Mouse (Mus musculus) hindbrain, embryonic 15.5 days (tissue): ENCODE data around the gene Ccna2. TPM values are rescaled to one million over a fixed set of nuclear protein-coding genes. Genes with fewer than 3 reads are reported as not detected.
A peak's percentile ranks its signal among the peaks of the same experiment; 100 is the strongest.

Source experiments
- ATAC-seq: fragments of 200-750 bp; cut with Nextera tagmentation; 2 replicates; pipeline ENCODE4 v1.8.0; 2017; ENCODE audit warnings: low read depth, moderate number of reproducible peaks, moderate TSS enrichment; ENCODE audit not compliant: low FRiP score
- H3K27ac ChIP-seq: fragments of 300-500 bp; sonication (generic); replicated peaks from 2 replicates; pipeline ENCODE4 v1.5.1; 2015; ENCODE audit warnings: mild to moderate bottlenecking, inconsistent platforms
- H3K27me3 ChIP-seq: fragments of 300-500 bp; sonication (generic); 2 replicates; pipeline ENCODE4 v1.6.1; 2015; ENCODE audit warnings: control low read depth, inconsistent platforms
- H3K36me3 ChIP-seq: fragments of 300-500 bp; sonication (generic); 2 replicates; pipeline ENCODE4 v1.6.1; 2015; ENCODE audit warnings: control low read depth, inconsistent platforms
- H3K4me1 ChIP-seq: fragments of 300-500 bp; sonication (generic); replicated peaks from 2 replicates; pipeline ENCODE4 v1.6.1; 2015; ENCODE audit warnings: control low read depth, inconsistent platforms
- H3K4me2 ChIP-seq: fragments of 300-500 bp; sonication (generic); 2 replicates; pipeline ENCODE4 v1.6.1; 2015; ENCODE audit warnings: moderate library complexity, mild to moderate bottlenecking, inconsistent platforms
- H3K4me3 ChIP-seq: fragments of 300-500 bp; sonication (generic); 2 replicates; pipeline ENCODE4 v1.5.1; 2015; ENCODE audit warnings: mild to moderate bottlenecking, inconsistent platforms
- H3K9ac ChIP-seq: fragments of 300-500 bp; sonication (generic); 2 replicates; pipeline ENCODE4 v1.6.1; 2015; ENCODE audit warnings: inconsistent platforms
- H3K9me3 ChIP-seq: fragments of 300-500 bp; sonication (generic); 2 replicates; pipeline ENCODE4 v1.6.1; 2016; ENCODE audit warnings: control low read depth, inconsistent platforms
- WGBS: fragments of 180-500 bp; shearing (Covaris S2); methylation state at CpG from one replicate; pipeline ENCODE4 v1.1.7; 2015; 5-methylcytosine and 5-hydroxymethylcytosine counted together
- polyA plus RNA-seq: library from polyadenylated mRNA; unstranded; fragments of >200 nt; fragmentation: Nextera tagmentation; extraction: Ambion mirVana; gene quantifications from 2 replicates; pipeline ENCODE4 v1.2.1, GENCODE M21; 2015

Ccna2 gene
- polyA plus RNA-seq, 1 experiment from 2014 or later: 37.7 TPM

GRCm38 (mm10) chr3:36559606-36560005, 12.3 kb downstream of the Ccna2 start:
- Histone ChIP-seq H3K4me2 (no peak overlapping the region), H3K9me3 (no peaks in the 10 kb centered on the region), H3K27me3 (no peaks in the 10 kb centered on the region), H3K27ac (no peak overlapping the region), H3K36me3 (peaks cover 88% of the 10 kb centered on the region), H3K4me1 (no peaks in the 10 kb centered on the region), H3K9ac (no peak overlapping the region), H3K4me3 (no peak overlapping the region)
- ATAC-seq: no peak
- 90% methylated on average over 4 of the region's 4 CpGs for WGBS

- ATAC-seq: no peak
- no peak overlapping the region for H3K4me3 ChIP-seq
- H3K9me3 ChIP-seq: no peaks in the 10 kb centered on the region
- H3K4me1 ChIP-seq: peaks cover 11% of the 10 kb centered on the region
- H3K27ac ChIP-seq: no peak overlapping the region
- peaks cover 72% of the 10 kb centered on the region for H3K36me3 ChIP-seq
- no peak overlapping the region for H3K4me2 ChIP-seq
- WGBS: 100% methylated on average over 1 of the region's 1 CpGs
- no peak overlapping the region for H3K9ac ChIP-seq
- no peaks in the 10 kb centered on the region for H3K27me3 ChIP-seq
Measured at GRCm38 (mm10) chr3:36557601-36558000, 14.3 kb downstream of the Ccna2 start.

GRCm38 (mm10) chr3:36552406-36553047, 19.4 kb downstream of the Ccna2 start, which contains the start of gene Exosc9:
TSS of gene Exosc9 (plus strand) at chr3:36552606.
- Histone ChIP-seq H3K4me3 (peak within 1 kb of the TSS; percentile 86), H3K27ac (peak within 1 kb of the TSS; percentile 74), H3K36me3 (peaks cover 28% of the 10 kb centered on the region), H3K9me3 (no peaks in the 10 kb centered on the region), H3K4me1 (peaks cover 20% of the 10 kb centered on the region), H3K9ac (peak within 1 kb of the TSS; percentile 74), H3K4me2 (peak within 1 kb of the TSS; percentile 76), H3K27me3 (no peaks in the 10 kb centered on the region)
- peak; percentile 98 for ATAC-seq
- WGBS: under 1% methylated on average over 39 of the region's 39 CpGs

- Histone ChIP-seq H3K9ac (peak overlapping the region; percentile 74), H3K4me3 (peak overlapping the region; percentile 86), H3K36me3 (peaks cover 22% of the 10 kb centered on the region), H3K27ac (peak overlapping the region; percentile 74), H3K4me1 (peaks cover 20% of the 10 kb centered on the region), H3K4me2 (peak overlapping the region; percentile 76), H3K9me3 (no peaks in the 10 kb centered on the region), H3K27me3 (no peaks in the 10 kb centered on the region)
- peak; percentile 86 for ATAC-seq
- 9% methylated on average over 12 of the region's 12 CpGs for WGBS
Measured at GRCm38 (mm10) chr3:36551851-36552384, 20.0 kb downstream of the Ccna2 start.

GRCm38 (mm10) chr3:36551343-36551742, 20.6 kb downstream of the Ccna2 start:
- peak; percentile 21; the same call in 1 of the 2 replicates for ATAC-seq
- Histone ChIP-seq H3K4me2 (peak overlapping the region; percentile 76), H3K9me3 (no peaks in the 10 kb centered on the region), H3K9ac (peak overlapping the region; percentile 74), H3K4me3 (peak overlapping the region; percentile 86), H3K4me1 (peaks cover 20% of the 10 kb centered on the region), H3K27ac (peak overlapping the region; percentile 51; the same call in 1 of the 2 replicates), H3K36me3 (peaks cover 17% of the 10 kb centered on the region), H3K27me3 (no peaks in the 10 kb centered on the region)
- WGBS: under 1% methylated on average over 9 of the region's 9 CpGs

GRCm38 (mm10) chr3:36544961-36545360, 27.0 kb downstream of the Ccna2 start:
- H3K4me2 ChIP-seq: no peak overlapping the region
- H3K9ac ChIP-seq: no peak overlapping the region
- no peak for ATAC-seq
- no peak overlapping the region for H3K4me3 ChIP-seq
- no peaks in the 10 kb centered on the region for H3K27me3 ChIP-seq
- H3K27ac ChIP-seq: no peak overlapping the region
- H3K9me3 ChIP-seq: no peaks in the 10 kb centered on the region
- H3K4me1 ChIP-seq: no peaks in the 10 kb centered on the region
- H3K36me3 ChIP-seq: no peaks in the 10 kb centered on the region
- WGBS: 82% methylated on average over 3 of the region's 3 CpGs

- ATAC-seq: no peak
- Histone ChIP-seq H3K9me3 (no peaks in the 10 kb centered on the region), H3K4me3 (no peak overlapping the region), H3K4me2 (no peak overlapping the region), H3K27ac (no peak overlapping the region), H3K27me3 (no peaks in the 10 kb centered on the region), H3K9ac (no peak overlapping the region), H3K36me3 (no peaks in the 10 kb centered on the region), H3K4me1 (no peaks in the 10 kb centered on the region)
- WGBS: 92% methylated on average over 2 of the region's 2 CpGs
Measured at GRCm38 (mm10) chr3:36541399-36541798, 30.6 kb downstream of the Ccna2 start.

GRCm38 (mm10) chr3:36540756-36541155, 31.2 kb downstream of the Ccna2 start:
- 79% methylated on average over 2 of the region's 2 CpGs for WGBS
- H3K36me3 ChIP-seq: no peaks in the 10 kb centered on the region

GRCm38 (mm10) chr3:36537701-36538470, 34.1 kb downstream of the Ccna2 start:
- WGBS: 86% methylated on average over 4 of the region's 4 CpGs
- no peaks in the 10 kb centered on the region for H3K9me3 ChIP-seq
- no peaks in the 10 kb centered on the region for H3K36me3 ChIP-seq
- H3K4me3 ChIP-seq: no peak overlapping the region
- H3K27me3 ChIP-seq: no peaks in the 10 kb centered on the region
- no peaks in the 10 kb centered on the region for H3K4me1 ChIP-seq
- ATAC-seq: no peak
- H3K9ac ChIP-seq: no peak overlapping the region
- no peak overlapping the region for H3K4me2 ChIP-seq
- H3K27ac ChIP-seq: no peak overlapping the region

More at GRCm38 (mm10) chr3:36540756-36541155, 31.2 kb downstream of the Ccna2 start:
- Histone ChIP-seq H3K4me2 (no peak overlapping the region), H3K27ac (no peak overlapping the region), H3K4me1 (no peaks in the 10 kb centered on the region), H3K9ac (no peak overlapping the region), H3K27me3 (no peaks in the 10 kb centered on the region), H3K9me3 (no peaks in the 10 kb centered on the region), H3K4me3 (no peak overlapping the region)
- ATAC-seq: no peak

GRCm38 (mm10) chr3:36536041-36536440, 35.9 kb downstream of the Ccna2 start:
- no peak for ATAC-seq
- Histone ChIP-seq H3K27me3 (no peaks in the 10 kb centered on the region), H3K27ac (no peak overlapping the region), H3K9ac (no peak overlapping the region), H3K4me3 (no peak overlapping the region), H3K4me1 (peaks cover 4% of the 10 kb centered on the region), H3K36me3 (no peaks in the 10 kb centered on the region), H3K9me3 (no peaks in the 10 kb centered on the region), H3K4me2 (no peak overlapping the region)
- WGBS: 90% methylated on average over 12 of the region's 12 CpGs

GRCm38 (mm10) chr3:36533201-36533672, 38.7 kb downstream of the Ccna2 start:
- no peak overlapping the region for H3K4me2 ChIP-seq
- H3K9me3 ChIP-seq: no peaks in the 10 kb centered on the region
- ATAC-seq: no peak
- peaks cover 4% of the 10 kb centered on the region for H3K4me1 ChIP-seq
- H3K27me3 ChIP-seq: no peaks in the 10 kb centered on the region
- H3K36me3 ChIP-seq: no peaks in the 10 kb centered on the region
- 6% methylated on average over 1 of the region's 1 CpGs for WGBS
- no peak overlapping the region for H3K27ac ChIP-seq
- no peak overlapping the region for H3K4me3 ChIP-seq
- H3K9ac ChIP-seq: no peak overlapping the region

- H3K9ac ChIP-seq: no peak overlapping the region
- no peaks in the 10 kb centered on the region for H3K27me3 ChIP-seq
- 42% methylated on average over 7 of the region's 7 CpGs for WGBS
- H3K4me3 ChIP-seq: no peak overlapping the region
- H3K27ac ChIP-seq: no peak overlapping the region
- no peaks in the 10 kb centered on the region for H3K9me3 ChIP-seq
- H3K36me3 ChIP-seq: no peaks in the 10 kb centered on the region
- ATAC-seq: no peak
- no peak overlapping the region for H3K4me2 ChIP-seq
- peaks cover 4% of the 10 kb centered on the region for H3K4me1 ChIP-seq
Measured at GRCm38 (mm10) chr3:36532738-36533137, 39.2 kb downstream of the Ccna2 start.
